Mouse (Mus musculus): ENCODE measurements around the gene Aip. TPM values are rescaled to one million over a fixed set of nuclear protein-coding genes. Genes with fewer than 3 reads are reported as not detected.

The Aip gene
- polyA plus RNA-seq (2015; fragmentation: Nextera tagmentation; extraction: Ambion mirVana), result 104 and 106 TPM in 2 replicates

- Histone ChIP-seq H3K36me3 (peaks cover 26% of the 10 kb centered on the region), H3K9me3 (no peaks in the 10 kb centered on the region), H3K4me3 (peak within 1 kb of the TSS; percentile 78), H3K27me3 (no peaks in the 10 kb centered on the region), H3K4me2 (peak within 1 kb of the TSS; percentile 71), H3K9ac (peak within 1 kb of the TSS; percentile 79), H3K27ac (peak within 1 kb of the TSS; percentile 39; the same call in 1 of the 2 replicates), H3K4me1 (peaks cover 17% of the 10 kb centered on the region)
- under 1% methylated on average over 63 of the region's 64 CpGs for WGBS
- peak; percentile 94 for ATAC-seq (ENCODE audit: borderline replicate concordance, extremely low read depth, low FRiP score, low TSS enrichment)
These were observed at the start of gene Aip for GRCm38 (mm10) chr19:4125741-4126696. TSS of gene Aip (minus strand) at chr19:4125858.

GRCm38 (mm10) chr19:4172925-4173324 lies 47.3 kb upstream of the Aip start:
- 0 out of 2 replicates have a peak overlapping the region, but pooled peaks have one; percentile 13 for H3K9ac ChIP-seq
- H3K4me1 ChIP-seq, result peaks cover 35% of the 10 kb centered on the region
- no peak overlapping the region for H3K4me2 ChIP-seq
- no peaks in the 10 kb centered on the region for H3K9me3 ChIP-seq
- no peaks in the 10 kb centered on the region for H3K36me3 ChIP-seq
- no peak overlapping the region for H3K4me3 ChIP-seq
- ATAC-seq (ENCODE audit: borderline replicate concordance, extremely low read depth, low FRiP score, low TSS enrichment), result no peak
- no peaks in the 10 kb centered on the region for H3K27me3 ChIP-seq
- no peak overlapping the region for H3K27ac ChIP-seq
- WGBS, result 61% methylated on average over 11 of the region's 11 CpGs

- Histone ChIP-seq H3K4me1 (peaks cover 35% of the 10 kb centered on the region), H3K9ac (no peak overlapping the region), H3K4me2 (no peak overlapping the region), H3K36me3 (no peaks in the 10 kb centered on the region), H3K9me3 (no peaks in the 10 kb centered on the region), H3K27ac (peak overlapping the region; percentile 41), H3K27me3 (no peaks in the 10 kb centered on the region), H3K4me3 (no peak overlapping the region)
- ATAC-seq (ENCODE audit: borderline replicate concordance, extremely low read depth, low FRiP score, low TSS enrichment), result no peak
- WGBS, result 35% methylated on average over 13 of the region's 13 CpGs
These were observed 46.0 kb upstream of the Aip start for GRCm38 (mm10) chr19:4171393-4172290.

GRCm38 (mm10) chr19:4170723-4171392 lies 45.2 kb upstream of the Aip start:
- 88% methylated on average over 10 of the region's 10 CpGs for WGBS
- H3K4me1 ChIP-seq, result peaks cover 34% of the 10 kb centered on the region
- no peaks in the 10 kb centered on the region for H3K9me3 ChIP-seq
- no peaks in the 10 kb centered on the region for H3K36me3 ChIP-seq
- H3K4me3 ChIP-seq, result no peak overlapping the region
- H3K9ac ChIP-seq, result no peak overlapping the region
- peak overlapping the region; percentile 41; the same call in 1 of the 2 replicates for H3K27ac ChIP-seq
- H3K4me2 ChIP-seq, result no peak overlapping the region
- ATAC-seq (ENCODE audit: borderline replicate concordance, extremely low read depth, low FRiP score, low TSS enrichment), result no peak
- H3K27me3 ChIP-seq, result no peaks in the 10 kb centered on the region

GRCm38 (mm10) chr19:4169810-4170209 lies 44.2 kb upstream of the Aip start:
- no peaks in the 10 kb centered on the region for H3K27me3 ChIP-seq
- H3K4me3 ChIP-seq, result peak overlapping the region; percentile 46
- no peaks in the 10 kb centered on the region for H3K9me3 ChIP-seq
- no peaks in the 10 kb centered on the region for H3K36me3 ChIP-seq
- H3K4me2 ChIP-seq, result peak overlapping the region; percentile 85
- H3K27ac ChIP-seq, result peak overlapping the region; percentile 86
- peak overlapping the region; percentile 71 for H3K9ac ChIP-seq
- peak; percentile 58 for ATAC-seq (ENCODE audit: borderline replicate concordance, extremely low read depth, low FRiP score, low TSS enrichment)
- peaks cover 24% of the 10 kb centered on the region for H3K4me1 ChIP-seq
- 10% methylated on average over 27 of the region's 27 CpGs for WGBS

- Histone ChIP-seq H3K4me1 (peaks cover 24% of the 10 kb centered on the region), H3K27ac (peak overlapping the region; percentile 86), H3K4me2 (peak overlapping the region; percentile 85), H3K36me3 (no peaks in the 10 kb centered on the region), H3K4me3 (peak overlapping the region; percentile 46), H3K9ac (peak overlapping the region; percentile 71), H3K27me3 (no peaks in the 10 kb centered on the region), H3K9me3 (no peaks in the 10 kb centered on the region)
- peak; percentile 96 for ATAC-seq (ENCODE audit: borderline replicate concordance, extremely low read depth, low FRiP score, low TSS enrichment)
- WGBS, result 0% methylated on average over 41 of the region's 43 CpGs
These were observed 43.7 kb upstream of the Aip start for GRCm38 (mm10) chr19:4169378-4169784.

- Histone ChIP-seq H3K4me3 (no peak overlapping the region), H3K9ac (no peak overlapping the region), H3K27ac (no peak overlapping the region), H3K36me3 (peaks cover 1% of the 10 kb centered on the region), H3K4me2 (no peak overlapping the region), H3K9me3 (no peaks in the 10 kb centered on the region), H3K27me3 (no peaks in the 10 kb centered on the region), H3K4me1 (peaks cover 37% of the 10 kb centered on the region)
- ATAC-seq (ENCODE audit: borderline replicate concordance, extremely low read depth, low FRiP score, low TSS enrichment), result no peak
- WGBS, result 67% methylated on average over 9 of the region's 9 CpGs
These were observed 41.2 kb upstream of the Aip start for GRCm38 (mm10) chr19:4166678-4167476.

GRCm38 (mm10) chr19:4164721-4165120 lies 39.1 kb upstream of the Aip start:
- Histone ChIP-seq H3K4me3 (no peak overlapping the region), H3K9ac (no peak overlapping the region), H3K27ac (no peak overlapping the region), H3K4me2 (no peak overlapping the region), H3K4me1 (peaks cover 20% of the 10 kb centered on the region), H3K27me3 (no peaks in the 10 kb centered on the region), H3K9me3 (no peaks in the 10 kb centered on the region), H3K36me3 (peaks cover 19% of the 10 kb centered on the region)
- 60% methylated on average over 2 of the region's 2 CpGs for WGBS
- no peak for ATAC-seq (ENCODE audit: borderline replicate concordance, extremely low read depth, low FRiP score, low TSS enrichment)

GRCm38 (mm10) chr19:4164100-4164499 lies 38.4 kb upstream of the Aip start:
- H3K27ac ChIP-seq, result no peak overlapping the region

GRCm38 (mm10) chr19:4163543-4163887 lies 37.9 kb upstream of the Aip start:
- no peak; the same call in 1 of the 2 replicates for ATAC-seq (ENCODE audit: borderline replicate concordance, extremely low read depth, low FRiP score, low TSS enrichment)
- Histone ChIP-seq H3K4me2 (peak overlapping the region; percentile 88), H3K27ac (peak overlapping the region; percentile 55), H3K4me3 (peak overlapping the region; percentile 72), H3K36me3 (peaks cover 31% of the 10 kb centered on the region), H3K27me3 (no peaks in the 10 kb centered on the region), H3K9ac (peak overlapping the region; percentile 70), H3K4me1 (peaks cover 18% of the 10 kb centered on the region), H3K9me3 (no peaks in the 10 kb centered on the region)
- WGBS, result 27% methylated on average over 4 of the region's 4 CpGs

More at GRCm38 (mm10) chr19:4164100-4164499, 38.4 kb upstream of the Aip start:
- Histone ChIP-seq H3K4me3 (no peak overlapping the region), H3K36me3 (peaks cover 25% of the 10 kb centered on the region), H3K9me3 (no peaks in the 10 kb centered on the region), H3K27me3 (no peaks in the 10 kb centered on the region), H3K4me2 (no peak overlapping the region), H3K9ac (no peak overlapping the region), H3K4me1 (peaks cover 18% of the 10 kb centered on the region)
- WGBS, result 75% methylated on average over 3 of the region's 3 CpGs
- no peak for ATAC-seq (ENCODE audit: borderline replicate concordance, extremely low read depth, low FRiP score, low TSS enrichment)

Data from lung, embryonic 15.5 days (tissue).